Mouse (Mus musculus) forelimb bud, embryonic 11.5 days (tissue): ENCODE data around the gene Xcr1.

Source experiments
- DNase-seq: peaks from one replicate; pipeline ENCODE4 v3.0.0-alpha.2; 2012; ENCODE audit warnings: low read depth, low spot score

Xcr1 gene

DNA sequence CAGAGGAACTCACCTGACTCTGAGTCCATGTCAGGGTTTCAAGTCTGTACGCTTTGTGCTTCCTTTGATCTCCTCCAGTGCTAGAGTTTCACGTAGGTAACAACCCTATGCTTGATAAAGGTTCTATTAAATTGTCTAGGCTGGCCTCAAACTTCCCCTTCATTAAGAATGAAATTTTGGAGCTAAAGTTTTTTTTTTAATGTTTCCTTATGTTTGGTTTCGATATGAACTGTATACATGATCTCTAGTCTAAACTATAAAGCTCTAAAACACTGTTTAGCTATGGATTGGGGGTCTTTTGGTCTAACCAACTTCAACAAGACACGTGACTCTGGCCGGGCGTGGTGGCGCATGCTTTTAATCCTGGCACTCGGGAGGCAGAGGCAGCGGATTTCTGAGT is at the start of gene Xcr1:
TSS of gene Xcr1 (minus strand) at position 101 of the 400 bp plus-strand sequence.
- no peak for DNase-seq

DNA sequence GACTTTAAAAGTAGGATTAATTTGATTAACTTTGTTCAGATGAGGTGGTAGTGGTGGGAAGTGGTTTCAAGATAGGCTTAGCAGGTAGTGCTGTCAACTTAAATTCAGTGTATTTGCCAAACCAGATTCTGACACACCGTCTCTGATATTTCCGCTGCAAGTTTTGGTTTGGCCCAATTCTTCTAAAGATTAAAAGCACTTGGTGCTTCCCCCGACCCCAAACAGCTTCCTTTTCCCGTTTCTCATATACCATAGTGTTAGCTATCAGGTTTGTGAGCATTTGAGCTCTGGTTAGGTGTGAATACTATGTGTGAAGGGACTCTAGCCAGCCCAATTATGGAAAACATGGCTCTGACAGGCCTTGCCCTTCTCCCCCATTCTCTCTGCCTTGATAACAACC is 10.2 kb upstream of the Xcr1 start:
- no peak for DNase-seq

DNA sequence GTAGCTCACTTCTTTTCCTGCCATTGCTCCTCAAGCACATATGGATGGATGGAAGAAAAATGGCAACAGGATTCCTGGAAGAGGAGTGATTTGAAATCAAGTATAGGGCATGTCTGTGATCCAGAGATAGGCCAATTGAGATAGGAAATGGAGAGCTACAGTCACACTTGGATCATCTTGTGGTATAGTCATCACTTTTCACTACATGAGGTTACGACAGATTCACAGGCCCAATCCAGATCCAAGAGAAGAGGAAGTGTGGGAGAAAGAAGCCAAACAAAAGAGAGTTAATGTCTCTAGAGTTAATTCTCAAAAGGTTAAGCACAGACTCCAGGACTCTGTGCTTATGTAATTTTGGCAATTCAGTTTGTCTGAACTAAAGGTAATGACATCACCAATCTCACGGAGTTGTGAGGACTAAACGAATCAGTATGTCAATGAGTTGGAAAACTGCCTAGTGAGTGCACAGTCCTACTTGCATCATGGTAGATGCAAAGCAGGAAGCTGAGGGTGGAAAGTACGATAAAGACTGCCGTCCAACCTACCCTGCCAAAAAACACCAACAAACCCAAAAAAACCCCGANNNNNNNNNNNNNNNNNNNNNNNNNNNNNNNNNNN is 7.4 kb upstream of the Xcr1 start:
- no peak for DNase-seq

DNA sequence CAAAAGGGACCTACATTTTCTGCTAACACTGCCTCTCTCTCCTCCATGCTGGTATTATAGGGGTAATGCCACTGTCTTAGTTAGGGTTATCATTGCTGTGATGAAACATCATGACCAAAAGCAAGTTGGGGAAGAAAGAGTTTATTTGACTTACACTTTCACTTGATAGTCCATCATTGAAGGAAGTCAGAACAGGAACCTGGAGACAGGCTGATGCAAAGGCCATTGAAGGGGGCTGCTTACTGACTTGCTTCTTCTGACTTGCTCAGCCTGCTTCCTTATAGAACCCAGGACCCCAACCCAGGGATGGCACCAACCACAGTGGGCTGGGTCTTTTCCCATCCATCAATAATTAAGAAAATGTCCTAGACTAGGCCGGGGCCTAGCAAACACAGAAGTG is 1.8 kb upstream of the Xcr1 start:
- DNase-seq, result no peak

DNA sequence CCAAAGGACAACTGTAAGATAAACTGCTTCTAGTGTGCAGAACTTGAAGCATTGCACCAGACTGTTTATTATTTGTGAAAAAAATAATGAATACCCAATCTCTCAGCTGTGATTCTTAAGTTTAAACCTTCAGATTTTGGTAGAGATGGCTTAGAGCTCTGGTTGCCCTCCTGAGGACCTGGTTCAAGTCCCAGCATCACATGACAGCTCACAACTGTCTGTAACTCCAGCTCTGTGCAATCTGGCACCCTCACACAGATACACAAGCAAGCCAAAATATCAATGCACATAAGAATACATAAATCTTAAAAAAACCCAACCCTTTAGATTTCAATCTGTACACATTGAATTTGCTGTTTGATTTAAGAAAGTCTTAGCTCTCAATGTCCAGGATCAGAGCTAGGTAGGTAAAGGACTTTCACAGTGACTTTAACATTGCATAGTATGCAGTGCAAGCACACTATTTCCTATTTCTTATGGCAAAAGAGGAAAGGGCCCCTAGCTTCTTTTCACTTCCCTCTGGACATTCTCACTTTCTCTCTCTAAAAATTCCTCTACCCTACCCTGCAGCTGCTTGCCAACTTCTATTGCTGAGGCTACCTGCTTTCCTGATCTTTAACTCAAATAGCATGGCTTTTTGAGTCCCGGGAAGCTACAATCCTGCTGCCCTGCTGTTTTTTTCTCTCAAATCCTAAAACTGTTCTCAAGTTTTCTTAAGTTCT is 1.2 kb upstream of the Xcr1 start:
- DNase-seq, result no peak

DNA sequence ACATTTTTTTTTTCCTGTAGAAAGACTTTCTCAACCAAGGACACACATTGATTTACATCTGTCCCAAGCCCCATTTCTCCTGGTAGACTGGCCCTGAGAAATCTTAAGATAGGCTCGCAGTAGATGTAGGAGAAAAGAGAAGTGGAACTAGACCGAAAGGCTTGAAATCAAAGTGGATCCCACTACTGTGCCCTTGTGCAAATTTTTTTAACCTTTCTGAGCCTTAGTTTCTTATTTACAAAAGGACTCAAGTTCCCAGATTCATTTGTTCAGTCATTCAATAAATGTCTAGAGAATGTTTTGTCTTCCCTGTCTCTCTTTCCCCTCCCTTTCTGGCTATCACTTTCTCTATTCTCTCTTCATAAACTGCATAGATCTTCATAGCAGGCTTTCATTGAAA is 5.0 kb downstream of the Xcr1 start:
- no peak for DNase-seq

DNA sequence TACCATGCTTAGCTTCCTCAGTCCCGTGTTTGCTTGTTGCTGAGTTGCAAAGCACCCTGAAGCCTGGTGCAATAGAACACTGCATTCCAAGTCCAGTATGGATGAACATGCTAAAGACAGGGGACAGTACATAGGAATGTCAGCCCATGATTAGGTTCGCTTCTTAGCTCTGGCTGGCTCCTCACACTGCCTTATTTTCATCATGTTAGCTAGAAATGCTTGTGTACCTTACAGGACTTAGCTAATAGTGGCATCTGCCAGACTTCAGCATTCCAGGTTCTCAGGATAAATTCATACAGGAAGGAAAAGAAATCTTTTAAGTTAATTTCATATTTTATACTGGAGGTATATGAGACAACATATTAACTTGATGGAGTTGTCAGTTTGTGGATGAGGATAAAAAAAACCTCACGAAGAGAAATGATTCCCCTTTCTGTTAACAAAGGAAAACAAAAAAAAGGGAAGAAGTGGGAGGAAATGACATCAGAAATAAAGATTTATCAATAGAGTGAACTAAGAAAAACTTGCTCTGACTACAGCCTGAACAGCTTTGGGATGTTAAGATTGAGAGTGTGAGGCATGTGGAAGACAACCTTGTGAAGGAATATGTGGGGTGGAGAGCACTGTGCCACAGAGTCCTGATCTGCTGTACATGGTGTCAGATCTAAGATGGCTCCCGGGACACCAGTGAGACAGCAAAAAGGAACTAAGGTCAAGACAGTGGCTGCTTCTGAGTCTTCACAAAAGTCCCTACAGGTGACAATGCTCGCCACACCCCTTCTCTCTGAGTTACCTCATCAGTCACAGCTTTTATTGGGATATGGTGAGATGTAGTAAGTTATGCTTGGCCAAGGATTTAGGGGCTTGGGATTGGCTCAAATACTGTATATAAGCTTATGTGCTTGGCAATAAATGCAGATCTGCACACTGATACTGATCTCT is 9.1 kb downstream of the Xcr1 start:
- no peak for DNase-seq

DNA sequence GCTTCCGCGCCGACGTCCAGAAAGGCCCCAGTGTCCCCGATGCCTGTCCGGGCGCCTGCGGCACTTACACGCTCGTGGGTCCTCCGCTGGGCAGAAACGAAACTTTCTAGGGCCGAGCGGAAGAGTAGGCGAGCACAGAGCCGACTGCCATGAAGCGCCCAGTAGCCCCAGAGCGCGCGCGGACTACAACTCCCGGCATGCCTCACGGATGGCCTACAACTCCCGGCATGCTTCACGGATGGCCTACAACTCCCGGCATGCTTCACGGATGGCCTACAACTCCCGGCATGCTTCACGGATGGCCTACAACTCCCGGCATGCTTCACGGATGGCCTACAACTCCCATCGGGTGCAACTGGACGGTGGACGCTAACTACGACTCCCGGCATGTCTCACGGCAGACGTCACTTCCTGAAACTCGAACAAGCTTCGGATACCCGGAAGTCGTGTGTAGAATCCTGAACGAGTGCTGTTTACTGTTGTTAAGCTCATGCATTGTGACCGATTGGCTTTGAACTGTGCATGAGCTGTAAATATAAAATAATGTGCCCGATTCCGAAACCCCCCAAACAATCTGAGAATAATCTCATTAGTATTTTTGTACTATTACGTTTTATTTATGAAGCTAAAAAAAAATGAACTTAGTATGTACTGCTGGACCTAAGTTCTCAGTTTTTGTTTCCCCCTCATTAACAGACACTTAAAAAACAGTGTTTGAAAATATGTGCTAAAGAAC is 9.9 kb downstream of the Xcr1 start, which contains the start of gene Fyco1:
TSS of gene Fyco1 (minus strand) at position 187 of the 736 bp plus-strand sequence.
- peak; percentile 96 for DNase-seq

DNA sequence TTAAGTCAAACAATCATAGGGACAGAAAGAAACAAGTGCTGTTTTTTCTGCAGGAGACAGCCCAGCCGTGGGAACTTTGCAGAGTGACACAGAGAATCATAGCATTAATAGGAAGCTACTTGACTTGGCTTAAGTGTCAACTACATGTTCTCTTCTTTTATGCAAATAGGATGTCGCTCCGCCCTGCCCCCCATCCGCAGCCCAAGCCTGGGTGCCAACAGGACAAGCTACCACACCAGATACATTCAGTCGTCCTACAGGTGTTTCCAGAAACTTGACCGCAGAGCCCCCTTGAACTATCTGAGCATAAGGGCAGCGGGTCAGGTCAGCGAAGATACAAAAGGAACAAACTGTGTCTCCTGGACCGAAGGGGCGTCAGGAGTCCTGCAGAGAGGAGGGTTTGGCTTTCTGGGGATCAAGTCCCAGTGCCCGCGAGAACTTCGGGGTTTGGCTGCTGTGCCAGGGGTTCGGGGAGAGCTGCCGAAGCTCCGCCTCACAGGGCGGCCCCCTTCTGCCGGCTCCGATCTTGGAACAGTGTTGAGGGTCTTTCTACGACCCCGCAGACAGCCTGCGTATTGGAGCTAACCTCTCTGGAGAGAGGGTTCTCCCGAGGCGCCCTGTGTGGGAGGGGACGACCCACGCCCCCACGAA is 10.6 kb downstream of the Xcr1 start:
- peak; percentile 67 for DNase-seq

DNA sequence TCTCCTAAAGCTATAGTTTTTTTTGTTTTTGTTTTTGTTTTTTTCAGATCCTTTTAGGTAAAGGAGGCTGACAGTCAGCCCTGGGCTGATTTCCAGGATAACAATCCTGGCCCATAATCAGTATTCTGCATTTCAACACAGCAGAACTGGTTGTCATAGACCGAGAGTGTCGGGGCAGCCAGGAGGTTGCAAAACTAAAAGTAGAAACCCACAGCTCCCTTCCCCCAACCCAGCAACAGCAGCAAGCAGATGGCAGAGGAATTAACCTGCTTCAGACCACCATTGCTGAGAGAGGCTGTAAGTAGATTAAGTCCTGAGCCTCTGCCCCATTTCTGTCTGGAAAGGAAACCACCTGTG is 11.1 kb downstream of the Xcr1 start:
- DNase-seq, result peak; percentile 24

DNA sequence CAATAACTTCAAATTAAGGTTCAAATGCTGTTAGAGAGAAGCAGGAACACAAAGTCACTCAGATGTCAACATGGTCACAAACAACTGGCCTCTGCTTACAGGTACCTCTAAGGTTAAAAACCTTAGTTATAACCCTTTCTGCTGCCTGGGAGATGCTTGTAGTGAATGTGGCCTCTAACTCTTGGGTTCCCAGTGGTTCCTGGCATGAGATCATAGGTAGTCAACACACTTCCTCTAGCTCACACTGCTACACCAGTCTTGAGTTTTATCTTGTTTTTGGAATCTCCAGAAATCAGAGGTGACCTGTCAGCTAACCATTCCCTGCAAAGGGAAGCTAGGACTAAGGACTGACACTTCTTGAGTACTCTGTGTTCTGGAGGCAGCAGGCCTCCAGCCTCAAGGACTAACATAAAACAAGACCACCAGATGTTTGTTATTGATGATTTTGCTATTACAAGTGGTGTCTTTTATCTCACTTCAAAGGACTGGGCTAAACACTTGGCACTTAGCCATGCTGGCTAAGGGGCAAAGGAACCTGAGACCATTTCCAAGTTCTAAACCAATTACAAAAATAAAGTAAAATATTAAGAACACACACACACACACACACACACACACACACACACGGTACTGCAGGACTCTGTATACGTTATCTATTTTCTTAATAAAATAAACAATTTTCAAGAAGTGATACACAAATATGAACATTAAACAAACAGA is 11.7 kb downstream of the Xcr1 start:
- DNase-seq, result no peak

DNA sequence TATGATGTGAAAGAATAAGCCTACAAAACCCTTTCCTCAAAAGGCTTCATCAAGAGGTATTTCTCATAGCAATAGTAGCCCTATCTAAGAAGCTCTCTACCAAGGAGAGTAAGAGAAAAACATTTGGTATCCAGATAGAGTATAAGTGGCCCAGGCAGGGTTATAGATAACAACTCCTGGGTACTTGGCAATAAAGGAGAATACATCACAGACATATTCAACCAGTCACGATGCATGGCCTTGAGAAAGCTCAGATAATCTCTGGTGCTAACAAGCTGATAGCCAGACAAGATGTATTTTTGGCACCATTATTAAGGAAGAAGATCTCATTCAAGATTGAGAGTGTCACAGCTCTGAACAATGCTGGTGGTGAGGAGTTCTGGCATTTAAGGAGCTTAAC is 15.3 kb downstream of the Xcr1 start:
- no peak for DNase-seq

DNA sequence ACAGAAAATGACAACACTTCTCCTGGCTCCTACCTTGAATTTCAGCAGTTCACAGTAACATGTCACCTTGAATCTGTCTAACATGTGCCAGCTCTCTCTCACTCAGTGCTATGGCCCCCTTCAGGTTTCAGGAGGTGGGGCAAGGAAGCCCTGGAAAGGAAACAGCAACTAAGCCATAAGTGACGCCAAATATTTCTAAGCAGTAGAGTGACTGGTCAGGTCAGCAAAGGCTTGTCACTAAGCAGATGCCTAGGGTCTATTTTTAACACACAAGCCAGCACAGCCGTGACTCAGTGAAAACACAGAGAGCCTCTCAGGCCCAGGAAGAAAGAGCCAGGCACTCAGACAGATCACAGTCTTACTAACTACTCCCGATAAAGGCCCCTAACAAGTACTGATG is 16.7 kb downstream of the Xcr1 start:
- no peak for DNase-seq

DNA sequence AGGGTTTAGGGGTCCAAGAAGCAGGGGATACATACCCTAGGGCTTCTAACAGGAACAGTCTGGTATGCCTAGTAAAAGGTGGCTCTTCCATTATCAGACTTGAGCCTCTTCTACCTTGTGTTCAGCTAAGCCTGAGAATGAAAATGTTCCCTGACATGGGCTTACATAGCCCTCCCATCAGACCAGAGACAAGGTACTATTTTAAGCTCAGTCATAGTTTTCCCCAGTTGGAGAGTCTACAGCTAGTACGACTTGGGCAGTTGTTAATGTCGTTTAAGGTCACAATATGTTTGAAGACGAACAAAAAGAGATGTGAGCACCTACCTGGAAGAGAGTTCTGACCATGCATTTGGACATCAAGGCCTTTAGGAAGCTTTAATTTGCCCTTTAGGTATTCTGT is 17.4 kb downstream of the Xcr1 start:
- no peak for DNase-seq

DNA sequence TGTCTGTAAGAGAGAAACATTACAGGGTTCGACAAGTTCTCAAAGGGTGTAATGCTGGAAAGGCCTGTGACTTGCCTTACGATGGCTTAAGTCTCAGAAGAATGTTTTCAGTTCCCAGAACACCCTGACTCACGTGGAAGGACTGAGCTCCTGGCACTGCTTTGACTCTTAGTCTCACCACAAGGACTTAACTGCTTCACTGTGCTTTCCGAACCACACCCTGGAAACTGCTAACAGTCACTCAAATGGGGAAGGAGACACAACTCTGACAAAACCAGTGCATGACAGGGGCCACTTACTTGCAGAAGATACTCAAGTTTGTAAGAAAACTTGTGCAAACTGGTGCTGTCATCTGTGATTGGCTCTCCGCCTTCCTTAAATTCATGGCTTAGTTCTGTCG is 21.6 kb downstream of the Xcr1 start:
- DNase-seq, result no peak

DNA sequence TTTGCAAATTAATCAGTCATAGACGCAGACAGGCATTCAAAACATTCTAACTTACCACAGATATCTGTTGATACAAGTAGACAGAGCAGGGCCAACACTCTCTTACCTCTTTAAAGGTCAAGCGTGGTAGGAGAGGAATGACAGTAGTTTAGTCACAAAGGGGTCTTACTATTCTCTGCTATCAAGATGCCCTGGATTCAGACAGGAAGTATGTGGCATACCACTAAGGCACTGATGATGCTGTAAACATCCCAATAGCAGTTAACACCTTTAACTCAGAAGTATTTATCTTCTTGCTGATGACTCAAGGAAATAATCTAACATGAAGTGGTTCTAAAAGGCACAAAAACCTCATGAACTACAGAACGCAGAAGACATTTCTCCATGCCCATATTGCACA is 26.0 kb downstream of the Xcr1 start:
- no peak for DNase-seq

DNA sequence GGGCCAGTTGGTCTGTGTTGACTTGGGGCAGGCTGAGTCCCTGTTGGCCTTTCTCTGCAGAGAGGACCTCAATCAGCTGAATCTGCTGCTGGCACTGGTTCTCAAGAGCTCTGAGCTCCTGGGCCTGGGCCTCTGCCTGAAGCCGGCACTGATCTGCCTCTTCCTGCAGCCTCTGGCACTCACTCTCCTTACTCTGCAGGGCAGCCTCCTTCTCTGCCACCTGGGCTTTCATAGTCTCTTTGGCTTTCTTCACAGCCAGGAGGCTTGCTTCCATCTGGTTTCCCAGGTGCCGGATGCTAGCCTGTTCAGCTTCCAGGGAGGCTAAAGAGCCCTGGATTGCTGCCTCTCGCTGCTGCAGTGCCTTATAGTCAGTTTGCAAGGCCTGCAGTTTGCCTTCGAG is 32.9 kb downstream of the Xcr1 start:
- no peak for DNase-seq

DNA sequence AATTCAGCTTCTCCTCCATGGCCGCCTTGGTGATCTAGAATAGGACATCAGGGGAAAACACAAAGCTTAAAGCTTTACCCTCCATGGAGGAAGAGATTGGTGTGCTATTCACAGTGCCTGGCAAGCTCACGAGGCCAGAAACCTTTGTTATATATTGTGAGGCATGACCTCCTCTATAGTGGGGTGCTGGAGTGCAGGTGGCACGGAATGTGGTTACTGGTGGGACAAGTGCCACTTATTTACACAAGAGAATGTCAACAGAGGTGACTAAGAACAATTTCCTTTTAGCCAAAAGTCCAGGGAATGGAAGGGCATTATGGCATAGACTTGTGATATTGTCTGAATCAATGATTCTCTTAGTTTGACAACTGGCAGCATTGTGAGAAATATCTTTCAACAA is 35.2 kb downstream of the Xcr1 start:
- DNase-seq, result no peak

DNA sequence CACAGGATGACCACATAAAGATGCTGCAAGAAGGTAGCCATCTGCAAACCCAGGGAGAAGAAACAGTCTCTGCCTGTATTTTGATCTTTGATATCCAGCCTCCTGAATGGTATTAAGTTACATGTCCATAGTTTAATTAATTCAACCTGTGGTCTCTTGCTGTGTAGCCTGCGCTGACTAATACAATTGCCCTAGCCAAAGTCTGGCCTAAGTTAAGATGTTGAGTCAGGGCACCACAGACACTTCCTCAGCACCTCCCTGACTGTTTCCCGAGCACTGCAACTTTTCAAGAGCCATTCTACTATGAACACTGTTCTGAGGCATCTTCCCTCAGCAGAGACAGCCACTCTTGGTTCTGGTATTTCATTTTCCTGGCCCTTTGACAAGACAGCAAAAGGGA is 43.2 kb downstream of the Xcr1 start:
- peak; percentile 1 for DNase-seq

DNA sequence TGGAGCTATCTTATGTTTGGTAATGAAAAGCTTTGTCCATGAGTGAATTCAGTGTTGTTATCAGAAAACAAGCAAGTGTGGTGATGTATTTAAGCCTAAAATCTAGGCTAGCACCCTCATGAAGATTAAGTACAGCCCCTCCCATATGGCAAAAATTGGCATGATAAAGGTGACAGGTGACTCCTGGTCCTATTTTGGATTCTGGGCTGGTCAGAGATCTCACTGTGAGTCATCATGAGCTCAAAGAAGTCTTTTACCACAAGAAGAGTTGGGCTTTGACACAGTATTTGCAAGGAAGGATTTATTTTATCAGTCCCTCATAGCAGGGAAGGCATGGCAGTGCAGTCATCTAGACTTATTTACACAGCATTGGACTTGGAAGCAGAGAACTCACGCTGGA is 45.8 kb downstream of the Xcr1 start:
- DNase-seq, result no peak

DNA sequence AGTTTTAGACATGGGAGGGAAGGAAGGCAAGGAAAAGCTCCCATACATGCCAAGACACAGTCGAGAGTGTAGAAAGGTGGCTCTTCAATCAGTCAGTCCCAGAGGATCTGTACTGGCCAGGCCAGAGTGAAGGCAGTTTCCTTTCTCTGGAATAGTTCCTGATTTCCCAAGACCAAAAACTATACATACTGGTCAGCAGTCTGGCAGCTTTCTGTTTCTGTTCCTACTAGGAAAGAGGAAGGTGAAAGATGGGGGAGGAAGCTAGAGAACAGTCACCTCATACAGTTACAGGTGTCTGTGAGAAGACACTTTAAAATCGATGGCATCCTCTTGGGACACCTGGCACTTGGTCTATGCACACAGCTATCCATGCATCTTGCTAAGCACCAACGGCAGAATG is 46.4 kb downstream of the Xcr1 start:
- no peak for DNase-seq
